Mouse (Mus musculus) frontal cortex, postnatal 14 days (tissue): ENCODE results near the gene Nudt3.
"Not testable (repeated sequence)": the region's sequence is repeated elsewhere in the genome, so short reads cannot be mapped to it uniquely, and the experiment has no call there.

Experiments
- DNase-seq, 2 experiments: peaks; one replicate each; pipeline ENCODE4 v3.0.0; 2022; ENCODE audit warnings: low spot score in 2 of 2

Gene Nudt3

DNA sequence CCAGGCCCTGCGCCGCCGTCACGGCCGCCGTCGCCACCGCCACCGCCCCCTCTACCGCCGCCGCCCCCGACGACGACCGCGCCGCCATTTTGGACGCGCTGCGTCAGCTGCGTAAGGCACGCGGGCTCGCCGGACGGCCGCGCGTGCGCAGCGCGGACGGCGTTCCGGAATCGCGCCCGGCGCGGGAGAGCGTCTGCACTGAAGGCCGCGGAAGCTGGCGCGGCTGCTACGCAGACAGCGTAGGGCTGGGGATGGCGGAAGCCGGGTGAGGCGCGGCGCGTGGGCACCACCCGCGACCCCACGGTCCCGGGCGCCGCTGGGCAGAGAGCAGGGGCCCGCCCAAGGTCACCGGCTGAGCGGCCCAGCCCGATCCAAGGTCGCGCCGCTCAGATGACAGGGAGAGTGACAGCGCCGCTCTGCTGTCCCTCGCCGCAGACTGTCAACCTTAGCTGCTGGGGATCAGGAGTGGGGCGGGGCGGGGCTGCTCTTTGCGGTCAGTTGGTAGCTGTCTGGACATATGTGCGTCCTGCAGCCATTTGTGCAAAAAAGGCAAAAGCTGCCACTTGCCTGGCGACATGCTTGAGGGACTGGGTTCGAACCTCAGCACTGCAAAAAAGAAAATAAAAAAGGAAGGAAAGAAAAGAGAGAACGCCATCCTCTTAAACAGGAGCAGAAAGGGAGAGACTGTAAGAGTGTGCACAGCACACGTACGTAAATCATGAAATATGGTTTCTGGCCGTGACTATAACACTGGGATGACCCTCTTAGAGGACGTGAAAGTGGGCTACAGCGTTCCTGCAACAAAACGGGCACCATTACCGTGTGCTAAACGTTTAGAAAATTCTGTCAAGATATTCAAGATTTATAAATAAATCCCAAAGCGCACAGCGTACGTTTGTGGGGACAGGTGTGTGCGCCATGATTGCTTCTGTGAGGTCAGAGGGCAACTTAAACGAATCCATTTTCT, at the start of gene Nudt3:
Nudt3 (minus strand) TSS at position 136 of the 967 bp plus-strand sequence.
- DNase-seq = peak; percentile 76 to 81

DNA sequence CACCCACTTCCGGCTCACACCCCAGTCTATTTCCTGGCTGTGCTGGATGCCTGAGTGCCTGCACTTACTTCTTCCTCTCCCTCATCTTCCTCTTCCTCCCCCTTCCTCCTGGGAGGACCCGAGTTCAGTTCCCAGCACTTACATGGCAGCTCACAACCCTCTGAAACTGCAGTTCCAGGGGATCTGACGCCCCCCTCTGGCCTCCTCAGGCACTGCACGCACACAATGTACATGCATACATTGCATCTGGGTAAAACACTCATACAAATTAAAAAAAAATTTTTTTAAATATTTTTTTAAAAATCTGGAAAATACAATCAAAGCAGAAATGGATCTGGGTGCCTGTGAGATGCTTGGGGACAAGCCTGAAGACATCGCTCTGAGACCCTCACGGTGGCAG, 48.4 kb upstream of the Nudt3 start:
- no peak for DNase-seq

DNA sequence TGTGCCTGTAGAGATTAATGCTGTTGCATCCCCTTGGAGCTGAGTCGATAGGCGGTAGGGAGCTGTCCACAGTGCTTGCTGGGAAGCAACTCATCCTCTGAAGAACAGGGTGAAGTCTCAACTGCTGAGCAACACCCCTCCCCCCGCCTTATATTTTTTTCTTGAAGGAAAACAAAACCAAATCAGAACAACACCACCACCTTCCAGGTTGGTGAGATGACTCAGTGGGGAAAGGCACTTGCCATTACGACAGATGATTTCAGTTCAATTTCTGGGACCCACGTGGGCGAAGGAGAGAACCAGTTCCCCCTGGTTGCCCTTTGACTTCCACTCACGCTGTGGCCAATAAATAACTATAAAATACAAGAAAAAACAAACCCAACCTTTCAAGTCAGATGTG, 35.5 kb upstream of the Nudt3 start:
- no peak for DNase-seq

DNA sequence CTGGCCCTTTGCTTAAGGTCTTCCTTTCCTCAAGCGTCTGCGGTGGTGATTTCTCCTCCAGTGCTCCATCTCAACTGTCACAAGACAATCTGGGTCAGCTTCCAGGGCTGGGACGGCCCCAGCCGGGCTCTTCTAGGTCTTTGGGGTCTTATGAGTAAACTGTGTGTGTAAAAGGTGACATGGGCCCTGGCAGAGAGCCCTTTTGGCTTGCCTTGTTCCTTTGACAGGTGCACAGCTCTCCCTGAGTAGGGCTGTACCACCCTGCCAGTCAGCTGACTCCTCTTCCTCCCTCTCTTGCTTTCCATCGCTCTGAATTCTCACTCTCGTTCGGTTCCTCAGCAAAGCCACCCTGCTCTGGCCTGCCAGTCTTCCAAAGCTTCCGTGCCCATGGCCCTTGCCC, 33.8 kb upstream of the Nudt3 start:
- DNase-seq = no peak

DNA sequence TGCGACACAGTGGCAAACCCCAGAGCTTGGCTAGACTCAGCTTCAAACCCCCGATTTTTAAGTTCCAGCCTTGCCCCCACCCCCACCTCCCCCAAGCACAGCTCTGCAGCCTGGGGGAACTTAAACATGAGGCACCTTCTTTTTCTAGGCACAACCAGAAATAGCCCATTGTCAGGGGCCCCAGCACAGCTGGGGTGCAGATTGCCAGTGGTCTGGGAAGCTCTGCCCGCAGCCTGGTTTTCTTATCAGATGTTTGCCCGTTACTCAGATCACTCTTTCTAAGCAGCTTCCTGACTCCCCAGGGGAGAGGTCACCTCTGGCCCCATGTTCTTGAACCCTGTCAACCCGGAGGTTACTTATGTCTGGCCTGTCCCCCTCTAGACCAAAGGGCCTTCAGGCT, 33.1 kb upstream of the Nudt3 start:
- no peak for DNase-seq

DNA sequence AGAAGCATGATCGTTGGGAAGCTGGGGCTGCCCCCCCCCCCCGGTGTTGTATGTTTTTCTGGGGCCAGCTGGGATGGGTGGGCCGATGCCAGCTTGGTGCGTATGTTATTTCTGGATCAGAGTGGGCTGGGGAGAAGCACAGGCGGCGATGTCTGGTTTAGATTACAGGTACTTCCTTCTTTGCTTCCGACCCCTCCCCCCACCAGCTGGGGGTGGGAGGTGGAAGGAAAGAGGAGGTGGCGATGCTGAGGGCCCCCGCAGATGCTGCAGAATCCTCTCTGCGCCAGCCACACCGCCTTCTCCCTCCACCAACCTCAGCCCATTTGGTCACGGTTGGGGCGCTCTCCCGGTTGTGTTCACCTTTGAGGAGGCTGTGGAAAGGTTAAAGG, 32.7 kb upstream of the Nudt3 start:
- DNase-seq = peak; percentile 62 to 70

DNA sequence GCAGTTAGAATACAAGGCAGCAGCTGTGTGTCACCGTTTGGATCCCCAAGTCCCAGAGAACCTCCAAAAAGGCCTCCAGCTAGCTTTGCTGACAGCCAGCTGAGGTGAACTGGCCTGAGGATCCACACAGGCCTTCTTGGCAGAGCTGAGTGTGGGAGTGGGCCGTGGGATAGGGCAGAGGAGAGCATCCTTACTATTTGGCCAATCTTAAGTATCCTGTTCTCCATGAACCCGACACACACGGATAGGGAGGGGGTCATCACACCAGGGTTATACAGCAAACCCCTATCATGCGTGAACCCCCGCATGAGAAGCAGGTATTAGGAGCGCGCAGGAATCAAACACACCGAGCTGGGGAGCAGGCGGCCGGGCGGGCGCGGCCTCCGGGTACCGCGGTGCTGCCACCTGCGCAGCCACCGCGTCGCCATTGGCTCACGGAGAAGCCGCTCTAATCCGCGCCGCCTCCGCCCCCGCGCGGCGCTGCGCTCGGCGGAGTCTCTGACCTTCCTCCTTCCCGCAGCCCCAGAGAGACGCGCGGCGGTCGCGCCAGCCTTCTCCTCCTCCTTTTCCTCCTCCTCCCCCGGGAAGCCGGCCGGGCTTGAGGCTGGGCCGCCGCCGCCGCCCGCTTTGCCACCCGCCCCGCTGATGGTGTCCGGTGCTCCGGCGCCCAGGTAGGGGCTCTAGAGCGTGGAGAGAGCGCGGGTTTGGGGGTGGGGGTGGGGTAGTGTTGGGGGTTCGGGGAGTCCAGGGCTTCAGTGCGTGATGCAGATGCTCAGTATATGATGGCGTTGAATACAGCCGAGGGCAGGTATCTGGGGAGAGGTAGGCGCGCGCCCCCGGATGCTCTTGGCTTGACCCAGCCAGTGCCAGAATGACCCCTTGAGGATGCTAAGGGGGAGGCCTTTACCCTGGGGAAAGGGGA, 32.1 kb upstream of the Nudt3 start, which contains the start of gene Pacsin1:
Pacsin1 (plus strand) TSS at position 421 of the 922 bp plus-strand sequence.
- peak; percentile 63 to 64 for DNase-seq

DNA sequence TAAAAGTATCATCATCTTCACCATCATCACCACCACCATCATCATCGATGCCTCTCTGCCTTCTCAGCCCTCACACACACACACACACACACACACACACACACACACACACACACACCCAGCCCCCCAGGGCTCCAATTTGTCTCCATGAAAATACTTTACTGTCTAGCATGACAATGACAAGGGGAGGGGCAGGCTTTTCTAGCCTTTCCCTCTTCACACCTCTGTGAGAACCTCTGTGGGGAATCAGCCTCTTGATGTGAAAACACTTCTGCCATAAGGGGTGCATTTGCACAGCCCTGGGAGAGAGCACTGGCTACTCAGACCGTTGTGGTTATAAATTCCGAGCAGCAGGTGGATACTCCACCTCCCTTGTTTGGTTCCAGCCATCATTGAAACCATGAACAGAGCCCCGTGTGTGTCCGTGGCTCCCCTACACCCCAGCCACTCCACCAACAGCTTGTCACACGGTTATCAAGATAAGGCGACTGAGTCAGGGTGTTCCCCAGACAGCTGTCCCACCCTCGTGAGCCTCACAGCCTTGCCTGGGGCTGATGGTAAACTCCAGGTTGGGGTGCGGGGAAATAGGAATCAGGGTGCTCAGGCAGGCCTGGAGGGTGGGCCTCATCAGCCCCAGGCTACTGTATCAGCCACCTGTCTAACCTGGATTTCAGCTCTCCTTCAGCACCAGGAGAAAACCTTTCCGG, 30.1 kb upstream of the Nudt3 start:
- DNase-seq = no peak

DNA sequence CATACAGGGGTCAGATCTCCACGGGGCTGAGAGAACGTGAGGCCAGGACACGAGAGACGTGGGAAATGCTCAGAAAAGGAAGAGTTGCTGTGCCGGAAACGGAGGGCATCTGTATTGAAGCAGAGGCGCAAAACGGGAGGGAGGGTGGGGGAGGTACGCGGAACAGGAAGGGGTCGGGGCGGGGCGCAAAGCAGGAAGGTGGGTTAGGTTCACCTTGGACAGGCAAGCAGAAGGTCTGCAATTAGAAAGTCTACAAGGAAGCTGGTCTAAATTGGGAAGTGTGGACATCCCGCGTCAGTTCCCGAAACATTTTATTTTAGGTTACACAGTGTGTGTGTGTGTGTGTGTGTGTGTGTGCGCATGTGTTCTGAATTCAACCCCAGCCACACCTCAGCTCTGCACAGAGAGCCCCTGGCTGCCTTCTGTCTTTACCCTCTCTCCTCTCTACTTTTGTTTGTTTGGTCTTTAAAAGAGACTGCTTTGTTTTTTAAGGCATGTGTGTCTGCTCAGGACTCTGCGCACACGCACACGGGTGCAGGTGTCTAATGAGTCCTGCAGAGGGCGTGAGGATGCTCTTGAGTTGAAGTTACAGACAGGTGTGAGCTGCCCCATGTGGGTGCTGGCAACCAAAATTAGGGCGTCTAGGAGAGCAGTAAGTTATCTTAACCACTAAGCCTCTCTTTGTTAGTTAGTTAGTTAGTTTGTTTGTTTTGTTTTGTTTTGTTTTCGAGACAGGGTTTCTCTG, 28.9 kb upstream of the Nudt3 start:
- DNase-seq = no peak

DNA sequence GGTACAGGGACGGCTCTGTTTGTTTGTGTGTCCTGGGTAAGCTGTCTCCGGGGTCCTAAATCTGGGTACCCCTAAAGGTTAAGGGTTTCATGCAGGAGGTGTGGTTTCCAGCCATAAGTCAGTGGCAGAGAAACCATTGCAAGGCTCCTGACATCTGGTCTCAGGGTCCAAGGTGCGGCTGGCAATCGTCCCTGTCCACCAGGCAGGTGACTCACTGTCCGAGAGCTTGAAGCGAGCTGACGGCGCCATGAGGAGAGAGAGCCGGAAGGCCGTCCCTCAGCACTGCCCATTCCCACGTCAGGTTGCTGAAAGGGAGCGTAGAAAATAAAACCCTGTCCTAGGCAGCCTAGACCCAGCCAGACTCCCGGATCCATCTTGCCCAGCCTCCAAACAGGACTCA, 27.3 kb upstream of the Nudt3 start:
- no peak for DNase-seq

DNA sequence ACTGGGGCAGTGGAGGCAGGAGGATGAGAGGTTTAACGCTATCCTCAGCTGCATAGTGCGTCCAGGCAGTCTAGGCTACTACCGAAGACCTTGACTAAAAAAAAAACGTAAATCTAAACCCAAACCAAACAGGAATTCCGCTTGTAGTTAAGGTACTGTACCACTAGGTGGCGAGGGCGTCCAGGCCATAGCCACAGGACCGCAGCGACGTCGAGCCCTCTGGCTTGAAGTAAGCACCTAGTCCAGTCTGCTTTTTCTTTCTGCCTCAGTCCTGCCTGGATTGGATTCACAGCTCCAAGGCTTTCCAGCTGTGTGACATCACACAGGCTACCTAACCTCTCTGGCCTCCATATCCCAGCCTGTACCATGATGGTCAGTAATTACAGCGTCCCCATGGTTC, 26.9 kb upstream of the Nudt3 start:
- DNase-seq = no peak

DNA sequence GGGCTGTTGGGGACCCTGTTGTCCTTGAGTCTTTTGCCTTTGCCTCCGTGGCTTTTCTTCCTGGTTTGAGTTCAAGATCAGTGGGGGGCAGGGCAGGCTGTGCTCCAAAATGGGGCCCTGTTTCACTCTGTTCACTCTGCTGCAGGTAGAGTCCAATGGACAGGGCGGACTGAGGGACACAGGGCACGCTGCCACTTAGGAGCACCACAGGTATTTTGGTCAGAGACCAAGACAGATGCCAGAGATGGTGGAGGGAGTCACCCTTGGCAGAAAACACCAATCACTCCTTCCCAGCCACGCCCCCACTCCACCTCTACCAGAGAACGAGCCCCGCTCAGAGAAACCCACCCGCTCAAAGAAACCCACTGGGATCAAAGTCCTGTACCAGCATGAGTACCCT, 22.5 kb upstream of the Nudt3 start:
- DNase-seq = no peak

DNA sequence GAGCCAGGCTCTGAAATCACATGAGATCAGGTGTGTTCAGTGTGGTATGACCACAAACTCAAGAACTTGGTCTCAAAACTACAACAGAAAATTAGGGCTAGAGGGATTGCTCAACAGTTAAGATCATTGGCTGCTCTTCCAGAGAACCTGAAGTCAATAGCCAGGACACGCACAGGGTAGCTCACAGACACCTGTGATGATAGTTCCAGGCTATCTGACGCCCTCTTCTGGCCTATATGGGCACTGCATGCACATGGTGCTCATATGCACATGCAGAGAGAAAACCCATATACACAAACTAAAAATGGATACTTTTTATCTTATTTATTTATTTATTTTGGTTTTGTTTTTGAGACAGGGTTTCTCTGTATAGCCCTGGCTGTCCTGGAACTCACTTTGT, 21.3 kb upstream of the Nudt3 start:
- no peak for DNase-seq

DNA sequence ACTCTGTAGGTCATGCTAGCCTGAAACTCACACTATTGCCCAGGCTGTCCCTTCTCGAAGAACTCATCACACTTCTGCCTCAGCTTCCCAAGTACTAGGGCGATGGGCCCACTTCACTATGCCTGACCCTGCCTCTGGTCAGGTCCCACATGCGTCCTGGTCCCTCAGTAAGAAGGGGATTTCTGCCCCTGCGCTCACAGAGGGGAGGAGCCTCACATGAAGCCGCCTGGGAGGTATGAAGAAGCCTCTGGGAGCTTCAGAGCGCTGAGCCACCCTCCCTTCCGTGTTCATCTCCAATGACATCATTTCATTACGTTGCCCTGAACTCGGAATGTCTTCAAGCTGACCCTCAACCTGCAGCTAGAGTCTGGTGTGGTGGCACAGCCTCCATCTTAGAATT, 20.5 kb upstream of the Nudt3 start:
- DNase-seq = no peak

DNA sequence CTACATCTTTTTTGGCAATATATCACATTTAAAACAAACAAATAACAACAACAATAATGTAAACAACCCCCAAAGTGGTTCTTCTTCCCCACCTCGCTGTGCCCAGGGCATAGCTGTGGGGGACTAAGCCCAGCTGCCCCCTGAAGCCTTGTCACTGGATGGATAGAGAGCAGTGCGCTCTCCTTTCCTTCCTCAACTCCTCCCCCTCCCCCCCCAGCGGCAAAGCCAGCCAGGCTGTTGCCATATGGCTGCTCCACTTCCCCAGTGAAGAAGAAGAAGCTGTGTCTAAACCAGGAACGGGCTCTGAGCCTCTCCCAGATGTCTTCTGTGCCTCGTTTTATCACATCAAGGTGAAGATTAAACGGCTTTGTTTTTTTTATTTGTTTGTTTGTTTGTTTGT, 19.8 kb upstream of the Nudt3 start:
- DNase-seq = no peak

DNA sequence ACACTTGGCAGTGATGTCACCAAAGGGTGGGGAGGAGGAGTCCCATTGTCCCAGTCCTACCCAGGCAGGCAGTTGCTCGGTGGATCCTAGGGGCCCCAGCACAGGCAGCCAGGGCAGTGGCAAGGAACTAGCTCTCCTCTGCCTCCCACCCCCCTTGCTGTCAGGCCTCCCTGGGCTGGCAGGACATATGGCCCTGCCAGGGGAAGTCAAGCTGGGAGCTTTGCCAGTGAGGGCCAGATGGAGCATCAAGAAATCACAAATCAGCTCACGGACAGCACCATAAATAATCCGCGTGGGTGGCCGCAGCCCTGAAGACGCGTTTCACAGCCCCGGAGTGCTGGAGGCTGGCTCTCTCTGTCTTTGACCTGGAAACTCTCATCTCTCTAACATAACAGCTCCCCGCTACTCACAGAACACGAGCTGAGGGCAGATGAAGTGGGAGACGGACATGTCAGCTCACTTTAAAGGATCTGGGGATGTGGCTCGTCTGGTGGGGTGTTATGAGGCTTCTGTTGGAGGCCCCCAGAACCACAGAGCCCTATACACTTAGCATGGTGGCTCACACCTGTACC, 19.3 kb upstream of the Nudt3 start:
- peak; percentile 73 to 79 for DNase-seq

DNA sequence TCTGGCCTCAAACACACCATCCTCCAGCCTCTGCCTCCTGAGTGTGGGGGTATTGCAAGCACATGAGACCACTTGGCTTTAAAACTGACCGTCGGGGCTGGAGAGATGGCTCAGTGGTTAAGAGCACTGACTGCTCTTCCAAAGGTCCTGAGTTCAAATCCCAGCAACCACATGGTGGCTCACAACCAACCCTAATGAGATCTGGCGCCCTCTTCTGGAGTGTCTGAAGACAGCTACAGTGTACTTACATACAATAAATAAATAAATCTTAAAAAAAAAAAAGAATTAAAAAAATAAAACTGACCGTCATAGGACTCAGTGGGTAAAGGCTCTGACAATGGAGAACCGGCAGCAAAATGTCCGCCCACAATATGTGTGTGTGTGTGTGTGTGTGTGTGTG, 16.6 kb upstream of the Nudt3 start:
- not testable (repeated sequence) for DNase-seq

DNA sequence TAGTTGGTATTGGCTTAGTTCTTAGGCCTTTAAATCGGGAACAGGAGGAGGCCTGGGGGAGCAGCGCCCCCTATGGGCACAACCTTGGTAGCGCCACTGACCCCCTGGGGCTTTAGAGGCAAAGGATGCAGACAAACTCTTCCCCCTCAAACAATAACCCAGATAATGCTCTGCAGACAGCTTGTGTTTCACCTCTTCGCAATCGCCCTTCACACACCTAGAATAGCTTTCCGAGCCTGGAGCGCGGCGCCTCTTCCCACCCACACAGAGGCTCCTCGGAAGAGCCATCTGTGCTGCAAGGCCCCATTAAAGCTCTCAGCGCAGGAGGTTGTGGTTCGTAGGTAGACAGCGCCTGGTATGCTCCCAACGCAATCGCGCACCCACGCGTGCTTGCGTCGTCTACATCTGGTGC, 15.6 kb upstream of the Nudt3 start:
- peak; percentile 59 to 64 for DNase-seq

DNA sequence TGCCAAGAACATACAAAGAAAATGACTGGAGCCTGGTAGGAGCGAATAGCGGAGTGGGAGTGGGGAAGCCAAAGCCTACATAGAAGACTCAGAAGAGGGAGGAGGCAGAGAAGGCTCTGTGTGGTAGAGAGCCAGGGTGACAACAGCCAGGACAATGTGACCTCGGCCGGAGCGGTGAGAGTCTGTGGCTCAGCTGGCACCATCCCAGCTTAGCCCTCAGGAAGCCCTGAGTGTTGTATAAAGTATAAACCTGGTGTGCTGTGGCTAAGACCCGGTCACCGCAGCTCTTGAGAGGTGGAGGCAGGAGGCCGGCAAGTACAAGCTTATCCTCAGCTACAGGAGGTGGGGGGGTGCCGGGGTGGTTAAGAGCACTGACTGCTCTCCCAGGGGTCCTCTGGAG, 14.0 kb upstream of the Nudt3 start:
- no peak for DNase-seq

DNA sequence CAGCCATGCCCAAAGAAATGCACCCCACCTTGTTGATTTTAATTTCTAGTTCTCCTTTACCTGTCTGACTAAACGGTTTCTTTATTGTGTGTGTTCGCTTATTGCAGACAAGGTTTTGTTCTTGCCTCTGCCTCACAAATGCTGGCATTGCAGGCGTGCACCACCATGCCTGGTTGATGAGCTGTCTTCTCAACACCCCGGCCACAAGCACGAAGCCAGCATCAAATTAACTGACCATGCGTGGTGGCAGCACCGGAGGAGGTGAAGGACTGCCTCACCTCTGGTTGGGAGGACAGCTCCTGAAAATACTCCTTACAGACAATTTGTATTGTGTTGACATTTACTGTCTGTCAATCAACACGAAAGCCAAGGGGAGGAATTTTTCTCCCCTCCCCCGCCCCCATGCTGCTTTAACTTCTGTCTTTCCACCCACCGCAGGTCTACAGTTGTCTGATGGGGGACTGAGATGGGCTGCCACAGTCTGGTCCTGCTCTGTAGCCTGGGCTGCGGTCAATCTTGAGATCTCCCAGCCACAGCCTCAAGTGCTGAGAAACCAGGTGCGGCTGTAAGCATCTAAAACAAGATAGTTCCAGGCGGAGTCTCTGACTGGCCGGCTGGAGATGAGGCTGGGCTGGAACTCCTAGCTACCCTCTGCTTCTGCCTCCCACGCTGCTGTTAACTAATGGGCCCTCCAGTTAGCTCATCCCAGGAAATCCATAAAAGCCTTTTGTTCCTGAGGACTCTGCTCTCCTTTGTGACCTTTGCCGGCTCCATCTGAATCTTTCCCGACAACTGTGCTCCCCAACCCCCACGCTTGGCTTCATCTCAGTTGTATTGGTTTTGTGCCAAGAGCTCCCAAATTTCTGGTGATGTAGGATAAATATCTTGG, 13.1 kb upstream of the Nudt3 start, which contains the start of gene Rps10:
Rps10 (minus strand) TSS at position 538 of the 889 bp plus-strand sequence.
- no peak for DNase-seq
